13 mouse cellular contexts compared by ENCODE assay signal in genomic region chr14:33135170-33135569, GRCm38 (mm10).
"Had no signal": no experiment of that assay in that cellular context is flagged by ENCODE, and none has a peak within 500 bp of the region (broad histone marks: within the 10 kb centered on the region; RNA-seq: fewer than 3 reads in every experiment).

No protein-coding gene starts in this region.

- DNase-seq: lung, adult 18-20 months; lung, embryonic 14.5 days; lung, postnatal 10 days; lung, postnatal 4 days; midbrain, embryonic 14.5 days; retina, postnatal 1 day; right cerebral cortex, postnatal 14 days; right cerebral cortex, postnatal 4 days; spleen, adult 18-20 months; thymus, adult 2 months; thymus, postnatal 14 days; thymus, postnatal 36 days had no signal

- ATAC-seq: midbrain, embryonic 16.5 days had no signal
